Mouse (Mus musculus) hindbrain, embryonic 15.5 days (tissue): ENCODE data around the gene Ica1l. TPM values are rescaled to one million over a fixed set of nuclear protein-coding genes. Genes with fewer than 3 reads are reported as not detected.
"Not testable (repeated sequence)": the region's sequence is repeated elsewhere in the genome, so short reads cannot be mapped to it uniquely, and the experiment has no call there.

ENCODE experiments used
- ATAC-seq: fragments of 200-750 bp; cut with Nextera tagmentation; 2 replicates; pipeline ENCODE4 v1.8.0; 2017; ENCODE audit warnings: low read depth, moderate number of reproducible peaks, moderate TSS enrichment; ENCODE audit not compliant: low FRiP score
- H3K27ac ChIP-seq: fragments of 300-500 bp; sonication (generic); replicated peaks from 2 replicates; pipeline ENCODE4 v1.5.1; 2015; ENCODE audit warnings: mild to moderate bottlenecking, inconsistent platforms
- H3K27me3 ChIP-seq: fragments of 300-500 bp; sonication (generic); 2 replicates; pipeline ENCODE4 v1.6.1; 2015; ENCODE audit warnings: control low read depth, inconsistent platforms
- H3K36me3 ChIP-seq: fragments of 300-500 bp; sonication (generic); 2 replicates; pipeline ENCODE4 v1.6.1; 2015; ENCODE audit warnings: control low read depth, inconsistent platforms
- H3K4me1 ChIP-seq: fragments of 300-500 bp; sonication (generic); replicated peaks from 2 replicates; pipeline ENCODE4 v1.6.1; 2015; ENCODE audit warnings: control low read depth, inconsistent platforms
- H3K4me2 ChIP-seq: fragments of 300-500 bp; sonication (generic); 2 replicates; pipeline ENCODE4 v1.6.1; 2015; ENCODE audit warnings: moderate library complexity, mild to moderate bottlenecking, inconsistent platforms
- H3K4me3 ChIP-seq: fragments of 300-500 bp; sonication (generic); 2 replicates; pipeline ENCODE4 v1.5.1; 2015; ENCODE audit warnings: mild to moderate bottlenecking, inconsistent platforms
- H3K9ac ChIP-seq: fragments of 300-500 bp; sonication (generic); 2 replicates; pipeline ENCODE4 v1.6.1; 2015; ENCODE audit warnings: inconsistent platforms
- H3K9me3 ChIP-seq: fragments of 300-500 bp; sonication (generic); 2 replicates; pipeline ENCODE4 v1.6.1; 2016; ENCODE audit warnings: control low read depth, inconsistent platforms
- WGBS: fragments of 180-500 bp; shearing (Covaris S2); methylation state at CpG from one replicate; pipeline ENCODE4 v1.1.7; 2015; 5-methylcytosine and 5-hydroxymethylcytosine counted together
- polyA plus RNA-seq: library from polyadenylated mRNA; unstranded; fragments of >200 nt; fragmentation: Nextera tagmentation; extraction: Ambion mirVana; gene quantifications from 2 replicates; pipeline ENCODE4 v1.2.1, GENCODE M21; 2015

Gene Ica1l
- 42.7 and 46.4 TPM in 2 replicates for polyA plus RNA-seq

DNA sequence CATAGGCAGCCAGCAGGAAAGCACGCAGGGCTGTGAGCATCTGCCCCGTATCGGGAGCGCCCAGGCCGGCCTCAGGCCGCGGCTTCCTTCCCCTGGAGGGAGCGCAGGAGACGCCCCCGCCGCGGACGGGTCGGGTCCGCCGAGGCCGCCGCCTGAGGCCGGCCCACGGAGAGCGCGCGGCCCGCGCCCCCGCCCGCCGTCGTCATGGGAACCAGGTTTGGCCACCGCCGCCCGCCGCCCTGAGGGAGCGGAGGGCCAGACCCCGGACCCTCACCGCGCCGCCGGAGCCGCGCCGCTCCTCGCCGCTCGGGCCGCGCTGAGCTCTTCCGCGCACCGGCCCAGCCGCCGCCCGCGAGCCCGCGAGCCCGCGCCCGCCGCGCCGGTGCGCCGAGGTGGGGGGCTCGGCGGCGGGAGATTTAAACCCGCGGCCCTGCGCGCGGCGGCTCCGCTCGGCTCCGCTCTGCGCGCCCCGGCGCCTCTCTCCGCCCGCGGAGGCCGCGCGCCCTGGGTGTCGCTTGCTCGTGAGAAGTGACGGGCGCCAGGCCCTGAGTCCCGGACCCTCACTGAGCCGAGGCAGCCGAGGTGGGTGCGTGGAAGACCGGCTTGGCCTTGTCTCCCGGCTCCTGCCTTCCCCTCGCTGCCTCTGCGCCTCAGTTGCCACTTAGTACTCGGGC, at the start of gene Ica1l:
Gene Ica1l (minus strand): TSS at position 389 of the 674 bp plus-strand sequence.
- under 1% methylated on average over 67 of the region's 99 CpGs for WGBS
- Histone ChIP-seq H3K9me3 (no peaks in the 10 kb centered on the region), H3K4me2 (peak within 1 kb of the TSS; percentile 92), H3K4me3 (peak within 1 kb of the TSS; percentile 70), H3K27me3 (no peaks in the 10 kb centered on the region), H3K4me1 (0 out of 2 replicates have a peak, but pooled peaks cover 3% of the 10 kb centered on the region), H3K9ac (peak within 1 kb of the TSS; percentile 77), H3K36me3 (no peaks in the 10 kb centered on the region), H3K27ac (peak within 1 kb of the TSS; percentile 87)
- peak; percentile 95 for ATAC-seq

DNA sequence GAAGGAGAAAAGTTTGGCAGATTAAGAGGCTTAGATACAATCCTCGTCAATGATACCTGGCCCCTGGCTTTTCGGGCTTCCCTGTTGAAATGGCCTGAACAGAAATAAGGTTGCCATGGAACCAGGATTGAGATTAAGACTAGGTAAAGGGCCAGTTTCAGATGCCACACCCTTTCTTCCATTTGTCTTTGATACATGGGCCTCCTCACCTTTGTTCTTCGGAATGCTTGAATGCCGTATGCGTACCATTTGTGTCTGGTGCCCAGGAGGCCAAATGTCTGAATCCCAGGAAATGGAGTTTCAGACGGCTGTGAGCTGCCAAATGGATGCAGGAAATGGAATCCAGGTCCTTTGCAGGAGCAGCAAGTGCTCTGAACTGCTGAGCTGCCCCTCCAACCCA, 33.4 kb upstream of the Ica1l start:
- no peak for ATAC-seq
- 88% methylated on average over 6 of the region's 6 CpGs for WGBS
- H3K4me3 ChIP-seq, result no peak overlapping the region
- H3K4me1 ChIP-seq, result no peaks in the 10 kb centered on the region
- no peak overlapping the region for H3K27ac ChIP-seq
- H3K36me3 ChIP-seq, result peaks cover 24% of the 10 kb centered on the region
- H3K9me3 ChIP-seq, result no peaks in the 10 kb centered on the region
- H3K4me2 ChIP-seq, result no peak overlapping the region
- no peak overlapping the region for H3K9ac ChIP-seq
- no peaks in the 10 kb centered on the region for H3K27me3 ChIP-seq

DNA sequence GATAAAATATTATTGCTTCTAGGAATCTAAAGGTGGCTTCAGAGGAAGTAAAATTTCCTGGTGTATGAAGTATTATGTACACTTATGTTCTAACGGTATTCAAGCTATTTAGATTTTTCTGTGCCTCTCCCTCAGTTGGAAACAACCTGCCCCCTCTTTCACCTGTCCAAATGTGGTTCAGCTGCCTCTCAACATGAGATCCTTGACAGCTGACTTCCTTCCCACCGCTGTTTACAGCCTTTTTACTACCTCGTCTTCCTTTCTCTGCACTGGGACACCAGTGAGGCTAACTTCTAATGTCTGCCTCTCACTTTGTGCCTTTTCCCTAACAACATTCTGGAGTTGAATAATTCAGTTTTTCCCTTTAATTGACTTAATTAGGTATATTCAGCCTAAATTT, 32.6 kb upstream of the Ica1l start:
- Histone ChIP-seq H3K4me2 (no peak overlapping the region), H3K9me3 (no peaks in the 10 kb centered on the region), H3K27me3 (no peaks in the 10 kb centered on the region), H3K27ac (no peak overlapping the region), H3K4me3 (no peak overlapping the region), H3K9ac (no peak overlapping the region), H3K4me1 (no peaks in the 10 kb centered on the region), H3K36me3 (peaks cover 20% of the 10 kb centered on the region)
- WGBS, result 83% methylated on average over 3 of the region's 3 CpGs
- no peak for ATAC-seq

DNA sequence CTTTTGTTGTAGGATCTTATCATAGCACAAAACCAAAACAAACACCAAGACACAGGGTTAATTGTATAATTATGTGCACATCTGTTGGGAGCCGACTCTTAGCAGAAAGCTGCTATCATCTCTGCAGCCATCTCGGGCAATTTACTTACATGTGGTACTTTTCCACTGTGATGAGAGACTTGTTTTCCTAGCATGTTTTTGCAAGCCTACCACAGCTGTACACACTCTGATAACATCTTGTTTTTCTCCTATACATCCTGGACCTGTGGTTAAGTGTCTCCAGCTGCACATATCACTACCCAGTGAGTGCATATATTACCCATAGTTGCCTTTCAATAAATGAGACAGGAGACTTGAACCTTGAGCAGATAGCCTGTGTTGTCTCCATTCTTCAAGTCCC, 32.0 kb upstream of the Ica1l start:
- Histone ChIP-seq H3K9ac (no peak overlapping the region), H3K36me3 (peaks cover 16% of the 10 kb centered on the region), H3K4me3 (no peak overlapping the region), H3K27me3 (no peaks in the 10 kb centered on the region), H3K4me1 (no peaks in the 10 kb centered on the region), H3K9me3 (no peaks in the 10 kb centered on the region), H3K27ac (no peak overlapping the region), H3K4me2 (no peak overlapping the region)
- WGBS, result 77% methylated on average over 2 of the region's 2 CpGs
- no peak for ATAC-seq

DNA sequence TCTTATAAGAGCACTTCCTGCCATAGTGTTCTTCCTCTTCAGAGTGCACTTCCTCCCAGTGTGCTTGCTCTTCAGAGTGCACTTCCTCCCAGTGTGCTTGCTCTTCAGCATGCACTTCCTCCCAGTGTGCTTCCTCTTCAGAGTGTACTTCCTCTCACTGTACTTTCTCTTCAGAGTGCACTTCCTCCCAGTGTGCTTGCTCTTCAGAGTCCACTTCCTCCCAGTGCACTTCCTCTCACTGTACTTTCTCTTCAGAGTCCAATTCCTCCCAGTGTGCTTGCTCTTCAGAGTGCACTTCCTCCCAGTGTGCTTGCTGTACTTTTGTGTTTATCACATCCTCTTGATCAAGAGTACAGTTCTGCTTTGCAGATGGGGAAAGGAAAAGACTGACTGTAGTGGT, 27.7 kb upstream of the Ica1l start:
- not testable (repeated sequence) for H3K27me3 ChIP-seq, H3K4me2 ChIP-seq, H3K4me1 ChIP-seq, H3K36me3 ChIP-seq, H3K9me3 ChIP-seq, H3K4me3 ChIP-seq, H3K9ac ChIP-seq, ATAC-seq, H3K27ac ChIP-seq

DNA sequence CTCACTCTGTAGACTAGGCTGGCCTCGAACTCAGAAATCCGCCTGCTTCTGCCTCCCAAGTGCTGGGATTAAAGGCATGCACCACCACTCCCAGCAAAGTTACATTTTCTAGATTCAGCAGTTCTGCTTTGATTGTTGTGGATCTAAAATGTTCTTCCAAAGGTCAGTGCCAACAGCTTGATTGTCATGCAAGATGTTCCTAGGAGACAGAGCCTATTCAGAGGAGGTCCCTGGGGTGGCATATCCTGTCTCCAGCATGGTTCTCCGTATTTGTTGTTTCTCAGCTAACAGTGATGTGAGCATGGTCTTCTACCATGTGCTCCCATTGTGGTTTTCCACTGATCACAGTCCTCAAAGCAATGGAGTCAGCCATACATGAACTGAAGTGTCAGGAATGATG, 13.3 kb upstream of the Ica1l start:
- no peaks in the 10 kb centered on the region for H3K4me1 ChIP-seq
- no peak overlapping the region for H3K27ac ChIP-seq
- H3K36me3 ChIP-seq, result no peaks in the 10 kb centered on the region
- no peak overlapping the region for H3K9ac ChIP-seq
- WGBS, result 72% methylated on average over 3 of the region's 3 CpGs
- H3K27me3 ChIP-seq, result no peaks in the 10 kb centered on the region
- H3K4me2 ChIP-seq, result no peak overlapping the region
- H3K9me3 ChIP-seq, result no peaks in the 10 kb centered on the region
- no peak overlapping the region for H3K4me3 ChIP-seq
- no peak for ATAC-seq

DNA sequence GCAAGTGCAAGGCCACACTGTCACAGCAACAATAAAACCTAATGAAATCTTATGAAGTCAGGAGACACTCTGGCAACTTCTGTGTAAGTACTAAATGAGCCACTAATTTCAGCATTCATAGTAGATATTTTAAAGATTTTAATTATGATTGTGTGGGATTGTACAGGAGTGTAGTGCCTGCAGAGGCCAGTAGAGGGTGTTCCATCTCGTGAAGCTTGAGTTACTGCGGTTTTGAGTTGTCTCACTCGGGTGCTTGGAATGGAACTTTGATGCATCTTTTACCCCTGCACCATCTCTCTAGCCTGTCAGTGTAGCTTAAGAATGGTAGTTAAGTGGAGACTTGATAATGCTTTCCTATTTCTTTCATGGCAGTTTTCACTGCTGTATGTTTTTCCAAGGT, 11.7 kb upstream of the Ica1l start:
- no peak for ATAC-seq
- H3K4me3 ChIP-seq, result no peak overlapping the region
- WGBS, result 50% methylated on average over 3 of the region's 3 CpGs

DNA sequence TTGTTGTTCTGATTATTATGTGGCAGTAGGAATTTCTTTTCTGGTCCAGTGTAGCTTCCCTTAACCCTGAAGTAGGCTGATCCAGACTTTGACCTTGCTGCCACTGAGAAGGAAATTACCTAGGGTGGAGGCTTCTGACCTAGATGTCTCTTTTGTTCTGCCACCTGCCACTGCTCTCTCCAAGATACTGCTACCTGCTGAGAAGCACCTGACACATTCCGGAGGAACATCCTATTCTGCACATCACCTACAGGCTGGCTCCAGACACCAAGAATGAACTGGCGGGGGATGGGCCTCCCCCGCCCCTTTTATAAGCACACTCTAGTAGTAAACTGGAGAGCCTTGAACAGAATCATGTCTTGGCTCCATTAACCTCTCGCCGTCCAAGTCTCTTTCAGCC, 4.5 kb upstream of the Ica1l start:
- H3K4me2 ChIP-seq, H3K9me3 ChIP-seq, H3K4me1 ChIP-seq, H3K27ac ChIP-seq, H3K4me3 ChIP-seq, ATAC-seq, H3K9ac ChIP-seq, H3K27me3 ChIP-seq, H3K36me3 ChIP-seq: not testable (repeated sequence)
- 95% methylated on average over 5 of the region's 5 CpGs for WGBS

More for the DNA sequence above, 11.7 kb upstream of the Ica1l start:
- Histone ChIP-seq H3K27ac (no peak overlapping the region), H3K4me2 (no peak overlapping the region), H3K9me3 (no peaks in the 10 kb centered on the region), H3K4me1 (no peaks in the 10 kb centered on the region), H3K9ac (no peak overlapping the region), H3K36me3 (no peaks in the 10 kb centered on the region), H3K27me3 (no peaks in the 10 kb centered on the region)

DNA sequence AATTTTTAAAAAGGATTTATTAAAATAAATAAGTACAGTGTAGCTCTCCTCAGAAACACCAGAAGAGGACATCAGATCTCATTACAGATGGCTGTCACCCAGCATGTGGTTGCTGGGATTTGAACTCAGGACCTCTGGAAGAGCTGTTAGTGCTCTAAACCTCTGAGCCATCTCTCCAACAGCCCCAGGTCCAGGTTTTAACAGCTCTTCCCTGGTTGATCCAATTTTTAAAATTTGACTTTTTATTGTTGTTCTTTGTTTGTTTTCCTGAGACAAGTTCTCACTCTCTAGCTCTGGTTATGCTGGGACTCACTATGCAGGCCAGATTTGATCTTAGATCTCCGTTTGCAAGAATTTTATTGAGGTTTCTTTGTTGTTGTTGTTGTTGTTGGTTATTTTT, 1.6 kb upstream of the Ica1l start:
- Histone ChIP-seq H3K27ac (no peak overlapping the region), H3K4me1 (0 out of 2 replicates have a peak, but pooled peaks cover 3% of the 10 kb centered on the region), H3K4me2 (no peak overlapping the region), H3K27me3 (no peaks in the 10 kb centered on the region), H3K4me3 (no peak overlapping the region), H3K9me3 (no peaks in the 10 kb centered on the region), H3K9ac (no peak overlapping the region), H3K36me3 (no peaks in the 10 kb centered on the region)
- 94% methylated on average over 1 of the region's 1 CpGs for WGBS
- no peak for ATAC-seq

DNA sequence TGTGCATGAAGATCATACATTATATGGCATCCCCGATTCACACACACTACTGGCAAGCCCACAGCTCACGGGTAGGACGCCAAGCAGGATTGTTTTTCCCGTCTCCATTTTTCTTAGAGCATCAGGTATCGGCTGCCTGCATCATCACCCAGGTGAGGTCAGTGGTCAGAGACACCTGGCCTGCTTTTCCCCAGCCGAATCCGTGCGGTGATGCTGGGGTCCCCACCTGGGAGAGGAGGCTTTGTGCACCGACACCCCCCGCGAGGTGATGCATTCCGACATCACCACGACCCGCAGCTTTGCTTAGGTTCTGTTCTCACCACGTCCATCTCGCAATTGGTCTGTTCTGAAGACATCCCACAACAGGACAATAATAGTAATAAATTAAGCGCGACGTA, 587 bp downstream of the Ica1l start:
- no peaks in the 10 kb centered on the region for H3K9me3 ChIP-seq
- H3K4me2 ChIP-seq, result peak overlapping the region; percentile 92
- H3K27ac ChIP-seq, result peak overlapping the region; percentile 87
- H3K4me3 ChIP-seq, result peak overlapping the region; percentile 70
- 0 out of 2 replicates have a peak, but pooled peaks cover 3% of the 10 kb centered on the region for H3K4me1 ChIP-seq
- H3K36me3 ChIP-seq, result no peaks in the 10 kb centered on the region
- peak overlapping the region; percentile 77 for H3K9ac ChIP-seq
- WGBS, result 2% methylated on average over 19 of the region's 19 CpGs
- peak; percentile 17 for ATAC-seq
- no peaks in the 10 kb centered on the region for H3K27me3 ChIP-seq

DNA sequence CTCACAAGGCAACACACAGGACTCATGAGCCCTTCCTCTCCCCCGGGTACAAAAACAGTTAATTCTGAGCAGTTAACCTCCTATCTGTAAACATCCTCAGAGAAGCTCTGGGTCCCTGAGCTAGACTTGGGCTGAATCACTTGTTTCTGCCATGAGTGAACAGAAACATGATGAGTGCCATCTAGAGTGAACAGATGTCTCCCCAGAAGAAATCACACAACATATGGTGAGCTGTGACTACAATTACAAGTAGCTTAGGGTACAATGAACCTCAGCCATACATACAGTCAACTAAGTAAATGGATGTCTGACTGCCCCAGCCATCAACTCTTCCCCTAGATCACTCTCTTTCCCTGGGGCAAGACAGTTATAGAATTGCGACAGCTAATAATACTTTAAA, 7.9 kb downstream of the Ica1l start:
- no peak for ATAC-seq
- no peak overlapping the region for H3K4me2 ChIP-seq
- no peak overlapping the region for H3K4me3 ChIP-seq
- no peaks in the 10 kb centered on the region for H3K9me3 ChIP-seq
- no peaks in the 10 kb centered on the region for H3K4me1 ChIP-seq
- H3K9ac ChIP-seq, result no peak overlapping the region
- WGBS, result 87% methylated on average over 2 of the region's 2 CpGs
- no peak overlapping the region for H3K27ac ChIP-seq
- no peaks in the 10 kb centered on the region for H3K27me3 ChIP-seq
- no peaks in the 10 kb centered on the region for H3K36me3 ChIP-seq

DNA sequence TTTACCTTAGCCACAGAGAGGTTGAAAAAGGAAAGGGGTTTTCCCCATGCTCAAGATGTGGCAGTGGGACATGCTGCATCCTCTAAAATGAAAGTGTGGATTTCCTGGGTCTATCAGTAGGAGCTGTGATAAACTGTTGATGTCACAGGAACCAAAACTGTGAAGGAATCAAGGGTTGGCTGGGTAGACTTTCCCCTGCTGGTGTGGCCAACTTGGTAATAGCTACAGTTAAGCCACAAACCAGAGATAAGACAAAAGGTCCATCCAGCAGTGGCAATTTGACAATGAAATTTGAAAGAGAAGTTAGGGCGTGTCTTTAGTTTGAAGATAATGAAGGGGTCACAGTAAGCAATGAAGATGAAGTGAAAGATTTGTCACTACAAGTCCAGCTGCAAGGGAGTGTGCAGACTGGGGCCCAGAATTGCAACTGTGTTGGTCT, 25.9 kb downstream of the Ica1l start:
- no peaks in the 10 kb centered on the region for H3K27me3 ChIP-seq
- no peak for ATAC-seq
- no peak overlapping the region for H3K4me2 ChIP-seq
- no peaks in the 10 kb centered on the region for H3K4me1 ChIP-seq
- no peak overlapping the region for H3K9ac ChIP-seq
- H3K27ac ChIP-seq, result no peak overlapping the region
- no peaks in the 10 kb centered on the region for H3K9me3 ChIP-seq
- H3K36me3 ChIP-seq, result no peaks in the 10 kb centered on the region; the same call in 1 of the 2 replicates
- 97% methylated on average over 1 of the region's 1 CpGs for WGBS
- no peak overlapping the region for H3K4me3 ChIP-seq

DNA sequence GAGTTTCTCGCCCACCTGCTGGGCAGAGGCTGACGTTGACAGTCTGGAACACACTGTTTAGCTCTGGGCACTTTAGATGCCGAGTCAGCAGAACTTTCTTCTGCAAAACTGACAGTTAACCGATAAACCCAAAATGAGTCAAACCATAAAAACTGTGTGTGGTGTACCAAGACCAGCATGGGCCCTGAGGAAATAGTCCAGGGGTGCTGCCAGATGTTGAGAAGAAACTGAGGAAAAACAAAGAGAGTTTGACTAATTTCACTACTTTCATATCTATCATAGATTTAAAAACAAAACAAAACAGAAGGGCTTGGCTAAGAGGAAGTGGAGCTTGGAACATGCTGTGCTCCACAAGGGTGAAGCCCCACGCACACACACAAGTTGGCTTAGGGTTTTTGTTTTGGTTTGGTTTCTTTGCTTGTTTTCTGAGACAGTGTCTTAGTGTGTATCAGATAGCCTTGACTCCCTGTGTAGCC, 26.8 kb downstream of the Ica1l start:
- Histone ChIP-seq H3K4me1 (no peaks in the 10 kb centered on the region), H3K9ac (no peak overlapping the region), H3K4me3 (no peak overlapping the region), H3K4me2 (no peak overlapping the region), H3K9me3 (no peaks in the 10 kb centered on the region), H3K27ac (no peak overlapping the region), H3K36me3 (no peaks in the 10 kb centered on the region; the same call in 1 of the 2 replicates), H3K27me3 (no peaks in the 10 kb centered on the region)
- no peak for ATAC-seq
- WGBS, result 70% methylated on average over 5 of the region's 5 CpGs
